Mouse (Mus musculus): ENCODE measurements around the gene Kl. TPM values are rescaled to one million over a fixed set of nuclear protein-coding genes. Genes with fewer than 3 reads are reported as not detected.
A peak's percentile ranks its signal among the peaks of the same experiment; 100 is the strongest.

Kl gene
- polyA plus RNA-seq, 1 experiment from 2014 or later, result 0.16 TPM

DNA sequence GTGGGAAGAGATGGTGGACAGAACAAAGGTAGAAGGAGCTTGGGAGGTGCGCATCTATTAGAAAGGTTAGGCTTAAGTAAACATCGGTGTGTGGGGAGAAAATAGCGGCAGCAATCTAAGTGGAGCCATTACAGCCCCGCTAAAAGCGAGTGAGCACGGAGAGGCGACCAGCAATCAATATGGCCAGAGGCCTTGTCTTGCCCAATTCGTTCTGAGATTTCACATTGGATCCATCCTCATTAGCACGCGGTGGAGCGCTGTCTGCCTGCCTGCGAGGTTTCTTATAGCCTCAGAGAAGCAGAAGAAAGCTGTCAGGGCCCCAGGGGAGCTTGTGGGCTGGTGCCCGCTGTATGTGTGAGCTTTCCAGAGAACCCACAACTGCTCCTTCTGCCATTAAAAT, 33.8 kb upstream of the Kl start:
- 73% methylated on average over 13 of the region's 13 CpGs for WGBS
- Histone ChIP-seq H3K4me3 (ENCODE audit: low read depth, low read length) (no peak overlapping the region), H3K27me3 (ENCODE audit: insufficient read depth, low read length) (no peaks in the 10 kb centered on the region), H3K27ac (ENCODE audit: low read depth) (no peak overlapping the region), H3K4me1 (ENCODE audit: insufficient read depth) (0 out of 2 replicates have a peak, but pooled peaks cover 3% of the 10 kb centered on the region), H3K4me2 (no peak overlapping the region), H3K9me3 (ENCODE audit: low read depth, low read length) (no peaks in the 10 kb centered on the region), H3K36me3 (ENCODE audit: insufficient read depth) (no peaks in the 10 kb centered on the region), H3K9ac (no peak overlapping the region)
- ATAC-seq (ENCODE audit: insufficient read depth) (no peak), DNase-seq (no peak)
- no peak for TF ChIP-seq CTCF (IDR thresholded peaks at IDR 0.05; ENCODE audit: low read depth)

DNA sequence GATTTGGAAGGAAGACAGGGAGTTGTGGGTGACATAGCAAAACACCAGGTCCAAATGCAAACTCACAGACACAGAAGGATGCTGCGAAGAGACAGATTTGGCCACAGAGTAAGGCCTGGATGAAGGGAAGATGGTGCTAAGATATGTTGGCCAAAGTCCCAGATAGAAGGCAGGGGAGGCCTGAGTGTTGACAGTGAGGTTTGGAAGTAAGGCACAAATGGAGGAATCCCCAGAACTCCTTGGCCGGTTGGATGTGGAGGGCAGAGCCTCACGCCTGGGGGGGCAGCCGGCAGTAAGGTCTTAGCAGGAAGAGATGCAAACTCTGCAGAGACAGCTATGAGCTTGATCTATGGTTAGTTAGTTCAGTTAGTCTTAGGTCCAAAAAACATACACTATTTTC, 33.1 kb upstream of the Kl start:
- no peak for TF ChIP-seq CTCF (IDR thresholded peaks at IDR 0.05; ENCODE audit: low read depth)
- 0 out of 2 replicates have a peak, but pooled peaks cover 3% of the 10 kb centered on the region for H3K4me1 ChIP-seq (ENCODE audit: insufficient read depth)
- no peaks in the 10 kb centered on the region for H3K27me3 ChIP-seq (ENCODE audit: insufficient read depth, low read length)
- H3K4me2 ChIP-seq, result no peak overlapping the region
- 59% methylated on average over 4 of the region's 4 CpGs for WGBS
- ATAC-seq (ENCODE audit: insufficient read depth) (peak; percentile 75), DNase-seq (peak; percentile 52)
- H3K4me3 ChIP-seq (ENCODE audit: low read depth, low read length), result no peak overlapping the region
- H3K9me3 ChIP-seq (ENCODE audit: low read depth, low read length), result no peaks in the 10 kb centered on the region
- no peak overlapping the region for H3K9ac ChIP-seq
- no peak overlapping the region for H3K27ac ChIP-seq (ENCODE audit: low read depth)
- no peaks in the 10 kb centered on the region for H3K36me3 ChIP-seq (ENCODE audit: insufficient read depth)

- ATAC-seq (ENCODE audit: insufficient read depth) (peak; percentile 57; the same call in 1 of the 2 replicates), DNase-seq (no peak)
- H3K9me3 ChIP-seq (ENCODE audit: low read depth, low read length), result no peaks in the 10 kb centered on the region
- 0 out of 2 replicates have a peak, but pooled peaks cover 3% of the 10 kb centered on the region for H3K4me1 ChIP-seq (ENCODE audit: insufficient read depth)
- H3K4me3 ChIP-seq (ENCODE audit: low read depth, low read length), result no peak overlapping the region
- H3K36me3 ChIP-seq (ENCODE audit: insufficient read depth), result no peaks in the 10 kb centered on the region
- H3K4me2 ChIP-seq, result no peak overlapping the region
- TF ChIP-seq CTCF (IDR thresholded peaks at IDR 0.05; ENCODE audit: low read depth), result no peak
- WGBS, result 68% methylated on average over 2 of the region's 2 CpGs
- no peak overlapping the region for H3K27ac ChIP-seq (ENCODE audit: low read depth)
- H3K9ac ChIP-seq, result no peak overlapping the region
- H3K27me3 ChIP-seq (ENCODE audit: insufficient read depth, low read length), result no peaks in the 10 kb centered on the region
These were observed 32.4 kb upstream of the Kl start for GRCm38 (mm10) chr5:150919961-150920360.

DNA sequence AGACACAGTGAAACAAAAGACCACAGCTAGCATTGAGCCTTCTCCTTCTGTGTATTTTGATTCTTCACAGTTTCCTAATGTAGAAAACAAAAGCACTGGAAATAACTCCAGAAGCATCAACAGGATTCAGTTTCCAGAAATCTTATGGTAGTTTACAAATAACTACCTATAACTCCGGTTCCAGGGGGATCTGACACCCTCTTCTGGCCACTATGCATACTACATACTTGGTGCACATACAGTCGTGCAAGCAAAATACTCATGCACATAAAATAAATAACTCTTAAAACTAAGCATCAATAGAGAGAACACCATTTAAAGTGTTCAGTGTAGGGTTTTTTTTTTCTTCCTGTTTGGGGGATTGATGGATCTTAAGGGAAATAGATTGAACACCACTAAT, 23.0 kb upstream of the Kl start:
- no peak for ATAC-seq (ENCODE audit: insufficient read depth)

DNA sequence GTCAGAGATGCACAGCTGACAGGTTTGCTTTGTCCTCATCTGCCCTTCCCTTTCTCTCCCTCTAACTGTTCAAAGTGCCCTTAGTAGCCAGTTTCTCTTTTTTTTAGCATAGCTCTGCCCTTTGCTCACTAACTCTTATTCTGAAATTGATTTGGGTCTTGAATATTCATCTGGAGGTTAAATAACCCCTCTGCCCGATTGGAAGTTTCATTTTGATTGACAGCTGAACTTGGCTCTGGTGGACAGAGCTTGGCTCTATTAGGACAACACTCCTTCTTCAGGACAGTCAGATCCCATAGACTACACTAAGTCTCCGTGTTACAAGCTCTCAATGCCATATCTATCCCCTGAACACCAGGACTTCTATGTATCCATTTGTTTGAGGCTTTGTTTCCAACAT, 19.8 kb upstream of the Kl start:
- ATAC-seq (ENCODE audit: insufficient read depth) (no peak), DNase-seq (no peak)
- Histone ChIP-seq H3K27me3 (ENCODE audit: insufficient read depth, low read length) (no peaks in the 10 kb centered on the region), H3K4me2 (no peak overlapping the region), H3K4me3 (ENCODE audit: low read depth, low read length) (no peak overlapping the region), H3K9ac (no peak overlapping the region), H3K27ac (ENCODE audit: low read depth) (no peak overlapping the region), H3K9me3 (ENCODE audit: low read depth, low read length) (no peaks in the 10 kb centered on the region), H3K4me1 (ENCODE audit: insufficient read depth) (peaks cover 9% of the 10 kb centered on the region), H3K36me3 (ENCODE audit: insufficient read depth) (no peaks in the 10 kb centered on the region)
- TF ChIP-seq CTCF (IDR thresholded peaks at IDR 0.05; ENCODE audit: low read depth), result no peak
- 58% methylated on average over 2 of the region's 2 CpGs for WGBS

More for the DNA sequence above, 23.0 kb upstream of the Kl start:
- Histone ChIP-seq H3K4me1 (ENCODE audit: insufficient read depth) (no peaks in the 10 kb centered on the region), H3K27ac (ENCODE audit: low read depth) (no peak overlapping the region), H3K36me3 (ENCODE audit: insufficient read depth) (no peaks in the 10 kb centered on the region), H3K27me3 (ENCODE audit: insufficient read depth, low read length) (no peaks in the 10 kb centered on the region), H3K4me3 (ENCODE audit: low read depth, low read length) (no peak overlapping the region), H3K9me3 (ENCODE audit: low read depth, low read length) (no peaks in the 10 kb centered on the region), H3K4me2 (no peak overlapping the region), H3K9ac (no peak overlapping the region)
- WGBS, result 75% methylated on average over 2 of the region's 2 CpGs
- TF ChIP-seq CTCF (IDR thresholded peaks at IDR 0.05; ENCODE audit: low read depth), result no peak
- DNase-seq, result no peak

DNA sequence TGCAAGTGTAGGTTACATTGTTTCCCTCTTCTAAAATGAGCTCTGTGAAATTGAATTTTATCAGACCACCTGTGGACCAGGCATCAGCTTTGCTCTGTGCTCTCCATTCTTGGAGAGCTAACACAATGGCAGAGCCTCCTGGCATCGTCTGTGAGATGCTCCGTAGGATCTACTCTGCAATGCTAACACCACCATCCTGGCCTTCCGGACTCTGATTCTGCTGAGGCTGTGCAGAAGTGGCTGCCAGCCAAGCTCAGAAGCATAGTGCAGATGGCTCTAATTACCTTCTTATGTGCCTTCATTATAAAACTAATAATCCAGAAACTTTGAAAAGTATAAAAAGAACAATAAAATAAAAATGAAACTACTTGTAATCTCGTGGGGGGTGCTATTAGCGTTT, 16.2 kb upstream of the Kl start:
- H3K4me3 ChIP-seq (ENCODE audit: low read depth, low read length), result no peak overlapping the region
- 21% methylated on average over 5 of the region's 5 CpGs for WGBS
- no peaks in the 10 kb centered on the region for H3K27me3 ChIP-seq (ENCODE audit: insufficient read depth, low read length)
- H3K9ac ChIP-seq, result no peak overlapping the region
- H3K9me3 ChIP-seq (ENCODE audit: low read depth, low read length), result no peaks in the 10 kb centered on the region
- peaks cover 9% of the 10 kb centered on the region for H3K4me1 ChIP-seq (ENCODE audit: insufficient read depth)
- peak overlapping the region; percentile 68 for H3K27ac ChIP-seq (ENCODE audit: low read depth)
- peak overlapping the region; percentile 34 for H3K4me2 ChIP-seq
- peak; percentile 62 for DNase-seq
- ATAC-seq (ENCODE audit: insufficient read depth), result peak; percentile 50; the same call in 1 of the 2 replicates
- no peak for TF ChIP-seq CTCF (IDR thresholded peaks at IDR 0.05; ENCODE audit: low read depth)
- no peaks in the 10 kb centered on the region for H3K36me3 ChIP-seq (ENCODE audit: insufficient read depth)

DNA sequence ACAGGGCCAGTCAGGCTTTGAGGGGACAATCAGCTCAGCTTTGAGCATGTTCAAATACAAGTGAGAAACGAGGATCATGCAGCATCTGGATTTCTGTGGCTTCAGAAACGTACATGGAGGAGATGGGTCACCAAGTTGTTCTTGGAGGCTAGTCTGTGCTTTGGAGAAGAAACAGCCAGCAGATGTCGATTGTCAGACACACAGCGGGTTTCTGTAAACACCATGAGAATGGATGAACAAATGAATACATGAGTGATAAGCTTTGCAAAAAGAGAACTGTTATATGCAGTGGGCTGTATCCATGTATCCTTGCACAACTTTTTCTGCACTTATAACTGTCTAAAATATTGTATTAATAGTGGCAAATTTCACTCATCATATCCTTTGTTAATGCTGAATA, 15.6 kb upstream of the Kl start:
- TF ChIP-seq CTCF (IDR thresholded peaks at IDR 0.05; ENCODE audit: low read depth), result no peak
- 16% methylated on average over 4 of the region's 4 CpGs for WGBS
- DNase-seq, result peak; percentile 88

DNA sequence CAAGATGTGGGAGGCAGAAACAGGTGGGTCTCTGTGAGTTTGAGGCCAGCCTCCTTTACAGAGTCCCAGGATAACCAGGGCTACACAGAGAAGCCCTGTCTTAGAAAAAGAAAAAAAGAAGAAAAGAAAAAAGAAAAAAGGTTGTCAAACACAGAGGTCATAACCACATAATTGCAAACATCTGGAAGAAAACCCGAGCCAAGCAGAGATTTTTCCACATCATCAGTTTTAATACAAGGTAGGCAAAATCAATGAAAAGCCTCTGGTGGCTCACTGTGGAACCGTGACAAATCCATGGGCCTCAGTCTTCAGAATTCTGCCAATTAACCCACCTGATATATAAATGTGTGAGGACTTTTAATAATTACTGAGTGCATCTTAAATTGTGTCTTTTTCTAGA, 14.9 kb upstream of the Kl start:
- 38% methylated on average over 2 of the region's 2 CpGs for WGBS
- peak overlapping the region; percentile 36; the same call in 1 of the 2 replicates for H3K27ac ChIP-seq (ENCODE audit: low read depth)
- H3K36me3 ChIP-seq (ENCODE audit: insufficient read depth), result no peaks in the 10 kb centered on the region
- no peak overlapping the region for H3K4me2 ChIP-seq
- H3K9me3 ChIP-seq (ENCODE audit: low read depth, low read length), result no peaks in the 10 kb centered on the region
- H3K27me3 ChIP-seq (ENCODE audit: insufficient read depth, low read length), result no peaks in the 10 kb centered on the region
- peak; percentile 20; the same call in 1 of the 2 replicates for ATAC-seq (ENCODE audit: insufficient read depth)
- no peak overlapping the region for H3K4me3 ChIP-seq (ENCODE audit: low read depth, low read length)
- peaks cover 9% of the 10 kb centered on the region for H3K4me1 ChIP-seq (ENCODE audit: insufficient read depth)
- no peak overlapping the region for H3K9ac ChIP-seq
- TF ChIP-seq CTCF (IDR thresholded peaks at IDR 0.05; ENCODE audit: low read depth), result no peak
- peak; percentile 53 for DNase-seq

More for the DNA sequence above, 15.6 kb upstream of the Kl start:
- Histone ChIP-seq H3K27ac (ENCODE audit: low read depth) (peak overlapping the region; percentile 68), H3K9me3 (ENCODE audit: low read depth, low read length) (no peaks in the 10 kb centered on the region), H3K4me2 (no peak overlapping the region), H3K36me3 (ENCODE audit: insufficient read depth) (no peaks in the 10 kb centered on the region), H3K4me1 (ENCODE audit: insufficient read depth) (peaks cover 9% of the 10 kb centered on the region), H3K27me3 (ENCODE audit: insufficient read depth, low read length) (no peaks in the 10 kb centered on the region), H3K4me3 (ENCODE audit: low read depth, low read length) (no peak overlapping the region), H3K9ac (no peak overlapping the region)
- ATAC-seq (ENCODE audit: insufficient read depth), result peak; percentile 86
